Mouse (Mus musculus): Measurements from ENCODE around the gene Plekhj1.

DNA sequence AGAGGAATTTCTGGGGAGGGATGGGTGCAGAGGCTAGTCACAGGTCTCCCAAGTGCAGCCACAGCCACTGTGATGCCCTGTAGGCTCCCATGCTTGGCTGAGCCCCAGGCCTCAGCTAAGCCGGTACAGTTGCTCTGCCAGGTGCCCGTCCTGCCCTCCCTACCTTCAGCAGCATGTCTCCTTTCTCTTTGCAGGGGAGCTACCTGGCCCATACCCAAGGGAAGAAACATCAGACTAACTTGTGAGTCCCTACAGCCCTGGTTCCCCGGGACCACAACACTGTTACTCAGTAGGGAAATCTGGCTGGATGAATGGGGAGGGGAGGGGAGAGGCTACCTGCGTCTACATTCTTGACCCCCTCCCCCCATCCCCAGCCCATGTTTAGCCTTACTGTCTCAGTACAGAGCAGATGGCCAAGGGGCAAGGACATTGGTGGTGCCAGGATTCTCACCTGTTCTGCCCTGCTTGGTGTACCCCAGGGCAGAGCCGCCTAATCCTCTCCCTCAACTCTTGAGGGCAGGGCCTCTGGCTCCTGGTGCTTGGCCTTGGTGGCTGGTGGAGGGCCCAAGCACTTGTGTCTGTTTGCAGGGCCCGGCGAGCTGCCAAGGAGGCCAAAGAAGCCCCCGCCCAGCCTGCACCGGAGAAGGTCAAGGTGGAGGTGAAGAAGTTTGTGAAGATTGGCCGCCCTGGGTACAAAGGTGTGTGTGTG is 3.9 kb upstream of the Plekhj1 start:
- TF ChIP-seq POLR2A (IDR thresholded peaks at IDR 0.05; ENCODE audit: low read depth, low read length) (no peak), CTCF (IDR thresholded peaks at IDR 0.05; ENCODE audit: borderline replicate concordance, insufficient read depth, low read length) (no peak)

Data from embryonic fibroblast, embryonic 13.5 days (primary cell).